Mouse (Mus musculus): Measurements from ENCODE around the gene Mob3c. TPM values are rescaled to one million over a fixed set of nuclear protein-coding genes. Genes with fewer than 3 reads are reported as not detected.

Gene Mob3c
- 10 to 100 TPM in 2 of 3 experiments, 1 to 10 TPM in 1; 8.4 to 12.4 (median 10.2) TPM for polyA plus RNA-seq (2017; shearing (Covaris generic))

DNA sequence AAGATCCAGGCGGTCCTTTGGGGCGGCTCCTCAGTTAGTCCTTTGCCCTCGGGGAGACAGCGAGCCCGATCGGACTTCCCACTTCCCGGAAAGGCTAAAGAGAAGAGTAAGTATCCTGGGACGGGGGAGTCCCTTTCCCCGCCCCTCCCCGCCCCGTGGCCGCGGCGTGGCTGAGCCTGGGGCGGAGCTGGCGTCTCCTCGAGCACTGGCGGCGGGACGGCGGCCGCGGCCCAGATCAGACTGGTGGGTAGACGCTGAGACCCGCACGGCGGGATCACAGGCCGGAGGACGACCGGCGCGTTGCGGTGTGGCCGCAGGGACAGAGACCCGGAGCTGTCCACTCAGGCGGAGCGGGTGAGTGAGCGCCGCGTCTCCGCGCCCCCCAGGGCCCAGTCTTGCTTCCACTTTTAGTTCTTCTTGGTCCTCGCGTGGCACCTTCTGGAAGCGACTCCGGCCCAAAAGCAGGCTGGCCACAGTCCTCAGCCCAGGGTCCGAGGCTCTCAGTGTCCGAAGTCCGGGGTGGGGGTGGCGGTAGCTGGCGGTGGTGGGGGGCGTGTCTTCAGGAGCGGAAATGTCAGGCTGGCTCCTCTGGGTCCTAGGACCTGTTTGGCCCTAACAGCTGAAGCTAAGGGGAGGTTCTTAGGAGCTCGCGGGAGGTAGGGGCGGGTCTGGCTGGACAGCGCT lies at the start of gene Mob3c:
Gene Mob3c, plus strand, starts transcription at position 205 of the 684 bp plus-strand sequence.
- ATAC-seq, result peak; percentile 76

GRCm38 (mm10) chr4:115780269-115780668 lies 47.6 kb upstream of the Mob3c start:
- no peak for ATAC-seq

DNA sequence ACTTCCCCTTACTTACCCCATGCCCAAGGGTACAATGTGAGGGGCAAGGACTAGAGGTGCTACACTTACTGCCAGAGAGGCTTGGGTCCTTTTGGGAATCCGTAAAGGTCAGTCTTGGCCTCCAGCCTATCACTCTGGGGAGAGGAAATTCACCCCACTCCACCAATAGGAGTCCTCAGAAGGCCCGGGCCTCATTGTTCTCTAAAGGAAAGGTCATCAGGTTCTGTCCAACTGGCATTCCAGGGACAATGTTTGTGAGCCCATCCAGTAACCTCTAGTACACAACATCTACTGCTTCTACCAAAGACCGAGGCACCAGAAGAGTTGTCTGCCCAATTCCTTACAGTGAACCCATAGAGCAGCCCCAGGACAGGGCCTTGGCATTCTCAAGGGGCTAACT lies 47.0 kb upstream of the Mob3c start, which contains the start of gene Tex38:
Gene Tex38, minus strand, starts transcription at position 101 of the 400 bp plus-strand sequence.
- ATAC-seq, result no peak

DNA sequence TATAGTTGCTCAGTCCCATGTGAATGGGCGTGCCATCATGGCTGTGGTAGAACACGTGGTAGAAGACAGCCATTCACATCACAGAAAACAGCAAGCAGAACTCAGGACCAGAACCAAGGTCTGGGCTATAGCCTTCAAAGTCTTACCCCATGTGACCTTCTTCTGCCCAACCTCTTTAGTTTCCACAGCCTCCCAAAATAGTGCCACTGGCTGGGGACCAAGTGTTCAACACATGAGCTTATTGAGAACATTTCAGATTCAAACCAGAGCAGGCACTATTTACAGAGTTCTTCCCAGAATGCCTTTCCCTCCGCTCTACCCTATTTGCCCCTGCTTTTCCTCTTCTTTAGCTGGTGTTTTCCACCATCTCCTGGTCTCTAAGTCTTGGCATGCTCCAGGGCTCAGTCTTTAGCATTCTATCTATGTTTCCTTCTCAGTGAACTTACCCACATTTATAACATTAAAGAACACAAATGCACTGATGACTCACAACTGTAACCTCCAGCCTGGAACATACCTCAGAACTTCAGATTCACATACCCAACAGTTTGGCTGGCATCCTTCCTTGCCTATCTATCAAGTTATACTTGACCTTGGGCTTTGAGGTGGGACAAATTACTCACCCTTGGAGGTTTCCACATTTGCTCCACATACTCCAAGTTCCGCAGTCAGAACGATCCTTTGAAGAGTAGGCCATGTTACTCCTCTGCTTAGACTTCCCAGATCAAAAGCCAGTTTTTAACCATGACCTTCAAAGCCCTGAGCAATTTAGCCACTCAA lies 45.7 kb upstream of the Mob3c start:
- no peak for ATAC-seq

- peak; percentile 82 for ATAC-seq
Measured at GRCm38 (mm10) chr4:115784769-115785510, 43.0 kb upstream of the Mob3c start, which contains the start of gene Atpaf1. Gene Atpaf1, plus strand, starts transcription at chr4:115784812.

- peak; percentile 19 for ATAC-seq
Measured at GRCm38 (mm10) chr4:115785511-115786034, 42.3 kb upstream of the Mob3c start.

DNA sequence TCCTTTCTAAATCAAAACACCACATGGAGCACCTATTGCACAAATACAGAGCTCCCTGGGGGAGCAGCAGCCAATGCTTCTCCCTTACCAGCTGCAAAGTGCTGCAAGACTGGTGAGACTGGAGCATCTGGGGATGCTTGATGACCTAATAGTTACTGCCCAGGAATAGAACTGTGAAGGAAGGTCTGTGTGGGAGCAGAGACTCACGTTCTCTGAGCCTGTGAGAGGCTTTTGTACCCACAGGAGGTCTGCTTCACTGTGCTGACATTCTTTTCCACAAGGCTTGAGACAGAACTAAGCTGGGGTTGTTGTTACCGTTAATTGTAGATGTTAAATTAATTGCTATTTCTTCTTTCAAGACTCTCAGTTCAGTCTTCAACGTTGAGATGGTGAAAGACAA lies 37.0 kb upstream of the Mob3c start:
- ATAC-seq, result no peak

DNA sequence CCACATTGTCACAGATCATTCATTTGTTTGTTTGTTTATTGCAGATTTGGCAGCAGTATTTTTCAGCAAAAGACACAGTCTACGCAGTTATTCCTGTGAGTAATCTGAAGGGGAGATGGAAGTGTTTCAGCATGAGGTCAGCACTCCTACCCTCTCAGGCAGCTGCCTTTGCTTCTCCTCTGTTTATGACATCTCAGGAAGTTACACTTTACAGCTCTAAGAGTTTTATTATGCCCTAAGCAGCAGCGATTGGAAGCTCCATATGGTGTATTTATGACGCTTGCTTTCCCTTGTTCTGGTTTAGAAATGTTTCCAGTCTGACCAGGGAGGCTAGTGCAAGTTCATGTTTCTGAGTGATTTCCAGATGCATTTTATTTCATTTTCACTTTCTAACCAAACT lies 32.5 kb upstream of the Mob3c start:
- ATAC-seq, result no peak

- no peak for ATAC-seq
Measured at GRCm38 (mm10) chr4:115799981-115800380, 27.9 kb upstream of the Mob3c start.

GRCm38 (mm10) chr4:115812326-115812725 lies 15.6 kb upstream of the Mob3c start:
- ATAC-seq, result no peak

DNA sequence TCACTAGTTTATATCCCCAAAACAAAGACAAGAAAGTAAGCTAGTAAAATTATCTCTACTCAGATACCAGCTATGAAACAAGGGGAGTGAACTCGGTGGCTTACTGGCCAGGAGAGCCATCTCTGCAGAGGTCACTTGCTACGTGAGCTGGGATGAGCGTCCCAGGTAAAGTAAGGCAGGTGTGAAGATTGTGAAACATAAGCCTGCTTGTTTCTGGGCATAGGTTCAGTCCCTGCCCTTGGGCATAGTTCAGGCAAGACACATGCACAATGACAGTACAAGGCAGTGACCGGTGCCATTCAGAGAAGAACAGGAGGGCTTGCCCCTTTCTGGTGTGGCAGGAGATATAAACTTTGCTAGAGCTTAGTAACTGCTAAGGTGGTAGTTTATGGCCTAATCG lies 12.3 kb upstream of the Mob3c start:
- ATAC-seq, result no peak

- no peak for ATAC-seq
Measured at GRCm38 (mm10) chr4:115820199-115820598, 7.7 kb upstream of the Mob3c start.

DNA sequence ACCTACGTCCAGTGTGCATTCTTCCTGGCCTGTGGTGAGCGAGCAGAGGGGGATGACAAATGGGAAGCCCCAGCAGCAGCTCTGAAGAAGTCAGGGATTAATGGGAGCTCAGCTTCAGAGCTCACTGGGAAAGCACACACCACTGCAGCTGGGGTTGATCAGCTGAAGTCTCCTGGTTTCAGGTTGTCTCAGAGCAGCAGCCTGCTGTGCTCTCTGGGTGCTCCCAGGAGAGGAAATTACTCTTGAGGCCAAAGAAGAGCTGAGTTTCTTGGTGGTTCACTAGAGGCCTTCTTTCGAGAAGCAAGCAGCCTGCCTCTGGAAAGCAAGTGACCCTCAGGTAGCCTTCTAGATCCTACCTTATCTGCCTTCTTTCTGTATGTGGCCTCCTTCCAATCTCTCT lies 6.9 kb upstream of the Mob3c start:
- ATAC-seq, result no peak

DNA sequence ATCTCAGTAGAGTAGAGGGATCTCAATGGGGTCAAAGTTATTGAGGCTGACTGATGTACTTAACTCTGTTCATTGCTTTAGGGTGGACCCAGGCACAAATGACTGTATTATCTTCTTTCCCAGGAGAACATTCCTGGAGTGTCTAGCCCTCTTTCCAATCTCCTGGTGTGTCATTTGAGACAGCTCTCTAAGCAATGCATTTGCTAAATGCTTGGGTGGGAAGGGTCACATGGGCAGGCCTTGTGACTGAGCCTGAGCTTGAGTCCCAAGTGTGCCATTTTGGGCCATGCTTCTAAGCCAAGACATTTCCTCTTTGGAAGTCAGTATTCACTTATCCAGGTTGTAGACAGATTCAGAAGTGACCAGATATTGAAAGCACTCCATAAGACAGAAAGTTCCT lies 6.5 kb upstream of the Mob3c start:
- ATAC-seq, result no peak

DNA sequence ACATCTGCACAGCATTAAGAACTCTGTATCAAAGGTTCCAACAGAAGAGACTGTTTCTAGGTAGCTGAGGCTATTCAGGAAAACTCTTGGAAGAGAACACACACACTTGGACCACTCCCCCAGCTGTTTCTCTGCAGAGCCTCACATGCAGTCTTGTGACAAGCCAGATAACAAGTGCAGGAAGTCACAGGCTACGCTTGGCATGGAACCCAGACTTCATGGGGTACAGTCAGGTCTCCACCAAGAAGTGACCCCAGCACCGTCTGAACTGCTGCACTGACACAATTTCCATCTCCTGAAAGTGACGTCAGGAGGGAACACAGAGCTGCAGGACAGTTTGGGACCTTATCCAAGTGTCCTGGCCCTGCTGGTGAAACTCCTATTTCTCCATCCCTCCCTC lies 6.0 kb upstream of the Mob3c start:
- ATAC-seq, result no peak

GRCm38 (mm10) chr4:115824178-115824577 lies 3.7 kb upstream of the Mob3c start:
- no peak for ATAC-seq

DNA sequence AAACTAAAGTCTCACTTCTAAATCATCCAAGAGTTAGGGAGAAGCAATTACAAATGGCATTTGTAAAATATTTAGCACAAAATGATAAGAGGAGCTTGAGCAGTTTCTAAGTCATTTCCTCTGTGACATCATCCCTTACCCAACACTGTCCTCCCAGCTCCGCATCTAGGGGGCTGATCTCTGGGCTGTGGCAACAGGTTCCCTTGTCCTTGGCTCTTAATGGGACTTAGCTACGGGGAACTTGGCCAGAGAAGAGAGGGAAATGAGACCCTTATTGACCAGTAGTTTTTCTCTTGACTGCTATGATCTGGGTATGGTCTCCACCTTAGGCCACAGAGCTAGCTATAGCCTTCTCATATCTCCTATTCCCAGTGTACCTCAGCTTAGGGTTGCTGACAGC lies 2.6 kb upstream of the Mob3c start:
- no peak for ATAC-seq

GRCm38 (mm10) chr4:115827066-115827465 lies 826 bp upstream of the Mob3c start:
- ATAC-seq, result no peak

GRCm38 (mm10) chr4:115827535-115827887 lies 381 bp upstream of the Mob3c start:
- peak; percentile 58 for ATAC-seq

DNA sequence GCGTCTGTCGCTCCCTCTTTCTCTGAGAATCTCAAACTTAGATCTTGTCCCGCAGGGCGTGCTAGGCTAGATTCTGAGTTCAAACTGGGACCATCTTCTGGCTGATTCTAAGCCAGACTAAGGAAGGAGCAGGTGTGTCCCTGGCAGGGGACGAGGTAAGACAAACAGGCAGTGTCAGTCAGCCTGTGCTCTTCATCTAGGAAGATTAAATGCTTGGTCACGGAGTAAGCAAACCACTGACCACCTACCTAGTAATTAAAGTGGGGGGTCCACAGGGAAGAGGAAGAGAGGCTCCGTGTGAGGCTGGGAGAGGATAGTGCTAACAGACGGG lies 645 bp downstream of the Mob3c start:
- ATAC-seq, result peak; percentile 36

DNA sequence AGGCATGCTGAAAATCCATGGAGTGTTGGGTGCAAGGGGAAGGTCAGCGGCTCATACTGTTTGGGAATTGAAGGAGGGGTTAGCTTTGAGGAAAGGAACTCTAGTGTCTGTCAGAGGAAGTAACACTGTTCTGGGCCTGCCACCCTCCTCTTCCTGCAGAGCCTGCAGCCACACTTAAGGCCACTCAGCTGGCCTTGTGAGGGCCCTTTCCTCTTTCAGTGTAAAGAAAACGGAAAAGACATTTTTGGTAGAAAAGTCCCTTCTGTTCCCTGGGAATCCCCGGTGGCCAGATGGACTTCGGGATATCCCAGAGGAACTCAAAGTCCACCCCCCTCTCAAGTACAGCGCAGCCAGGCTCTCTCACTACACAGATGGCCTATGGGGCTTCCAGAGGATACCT lies 2.6 kb downstream of the Mob3c start:
- no peak for ATAC-seq

DNA sequence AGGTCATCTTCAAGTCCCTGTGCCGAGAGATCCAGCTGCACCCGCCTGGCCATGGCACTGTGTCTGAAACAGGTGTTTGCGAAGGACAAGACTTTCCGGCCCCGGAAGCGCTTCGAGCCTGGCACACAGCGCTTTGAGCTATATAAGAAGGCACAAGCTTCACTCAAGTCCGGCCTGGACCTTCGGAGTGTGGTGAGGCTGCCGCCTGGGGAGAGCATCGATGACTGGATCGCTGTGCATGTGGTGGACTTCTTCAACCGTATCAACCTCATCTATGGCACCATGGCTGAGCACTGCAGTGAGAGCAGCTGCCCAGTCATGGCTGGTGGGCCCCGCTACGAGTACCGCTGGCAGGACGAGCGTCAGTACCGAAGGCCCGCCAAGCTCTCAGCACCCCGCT lies 3.3 kb downstream of the Mob3c start:
- no peak for ATAC-seq

DNA sequence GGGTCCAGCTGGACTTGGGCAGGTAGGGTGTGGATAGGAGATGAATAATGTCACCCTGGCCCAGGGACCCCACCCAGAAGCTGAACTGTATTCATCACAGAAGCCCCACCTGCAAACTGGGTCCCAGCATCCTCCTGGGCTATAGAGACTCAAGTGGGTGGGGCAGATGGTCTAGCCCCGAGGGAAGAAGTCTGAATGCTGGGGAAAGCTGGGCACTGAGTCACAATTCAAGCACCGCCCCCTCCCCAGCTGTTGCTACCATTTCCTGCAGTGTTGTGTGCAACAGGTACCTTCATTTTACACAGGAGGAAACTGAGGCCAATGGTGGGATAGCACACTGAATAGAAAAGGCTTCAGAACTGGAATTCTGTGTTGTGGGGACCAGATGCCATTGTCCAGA lies 4.1 kb downstream of the Mob3c start:
- no peak for ATAC-seq

Measured in inflammation-experienced regulatory T-cells, adult 6 months (primary cell).